Mouse (Mus musculus) NIH3T3 (cell line): Measurements from ENCODE around the gene Cradd.
A peak's percentile ranks its signal among the peaks of the same experiment; 100 is the strongest.

Experiments used
- DNase-seq: peaks from one replicate; pipeline ENCODE4 v3.0.0-alpha.2; 2012; ENCODE audit warnings: low read depth

The Cradd gene

DNA sequence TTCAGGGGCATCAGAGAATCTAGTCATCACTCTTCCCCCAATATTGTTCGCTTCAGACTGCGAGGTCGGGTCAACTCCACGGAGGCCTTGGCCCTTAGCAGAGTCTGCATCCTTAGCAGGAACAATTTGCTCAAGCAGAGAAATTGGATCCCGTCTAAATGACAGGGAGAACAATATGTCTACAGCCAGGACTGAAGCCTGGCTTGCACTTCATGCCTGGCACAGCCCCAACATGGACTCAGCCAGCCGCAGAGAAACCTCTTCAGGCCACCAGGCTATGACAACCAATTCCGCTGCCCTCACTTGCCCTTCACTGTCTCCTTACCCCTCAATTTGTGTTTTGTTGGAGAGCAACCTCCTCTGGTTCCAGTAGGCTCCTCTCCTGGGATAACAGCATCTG is 123.6 kb downstream of the Cradd start:
- no peak for DNase-seq

DNA sequence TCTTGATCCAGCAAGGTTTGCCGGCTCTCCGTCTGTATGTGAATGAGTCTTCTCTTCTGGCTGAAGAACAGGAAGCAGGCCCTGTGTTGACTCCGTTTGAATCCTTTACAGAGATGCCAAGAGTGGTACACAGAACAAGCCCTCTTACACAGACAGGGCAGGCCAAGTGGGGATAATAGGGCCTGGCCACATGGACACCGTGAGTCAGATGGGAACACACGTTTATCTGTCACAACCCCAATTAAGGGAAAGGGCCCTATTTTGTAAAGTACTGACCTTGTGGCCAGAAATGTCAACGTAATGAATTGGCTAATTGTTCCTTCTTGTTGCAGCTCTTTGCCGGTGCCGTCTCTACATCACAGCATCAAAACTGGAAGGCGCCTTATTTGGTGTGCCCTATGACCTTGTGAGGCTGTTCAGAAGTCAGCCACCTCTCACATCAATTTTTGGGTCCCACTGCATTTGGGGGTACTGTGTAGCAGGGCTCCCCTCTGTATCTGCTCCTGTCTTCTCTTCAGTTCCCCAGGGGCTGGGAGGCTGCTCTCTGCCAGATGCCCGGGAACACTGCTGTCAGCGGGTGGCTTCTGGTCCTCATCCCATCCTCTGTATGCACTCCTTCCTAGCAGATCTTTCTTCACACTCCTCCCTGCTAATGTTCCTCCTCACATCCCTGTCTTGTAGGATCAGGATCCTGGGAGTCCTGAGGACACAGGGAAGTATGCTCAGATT is 124.2 kb downstream of the Cradd start:
- DNase-seq: no peak

DNA sequence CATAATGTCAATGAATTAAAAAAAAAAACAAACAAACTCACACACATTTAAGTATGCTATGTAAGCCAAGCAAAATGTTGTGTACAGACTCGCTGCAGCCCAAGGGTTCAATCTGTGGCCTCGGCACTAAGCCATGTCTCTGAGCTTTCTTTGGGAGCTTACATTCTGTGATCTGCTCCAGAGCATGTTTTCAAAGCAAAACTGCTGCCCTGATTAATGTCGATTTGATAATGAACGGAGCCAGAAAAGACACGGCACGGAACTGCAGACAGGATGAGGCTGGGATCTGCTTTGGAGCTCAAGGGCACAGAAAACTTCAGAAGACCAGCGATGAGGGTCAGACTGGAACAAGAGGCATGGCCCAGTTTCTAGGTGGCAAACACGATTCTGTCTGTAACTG is 126.6 kb downstream of the Cradd start:
- DNase-seq: no peak

DNA sequence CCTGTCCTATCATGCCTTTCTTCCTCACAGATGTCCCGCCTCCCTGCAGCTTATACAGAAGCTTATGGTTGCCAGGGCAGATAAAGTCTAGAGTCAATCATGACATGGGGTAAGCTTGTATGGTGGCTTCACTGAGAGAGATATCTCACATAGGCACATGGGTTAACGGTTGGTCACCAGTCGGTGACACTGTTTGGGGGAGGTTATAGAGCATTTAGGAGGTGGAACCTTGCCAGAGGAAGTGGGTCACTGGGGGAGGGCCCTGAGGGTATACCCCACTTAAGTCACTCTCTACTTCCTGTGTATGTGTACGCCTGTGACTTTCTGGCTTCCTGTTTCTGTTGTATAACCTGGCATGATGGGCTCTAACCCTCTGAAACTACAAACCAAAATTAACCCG is 128.2 kb downstream of the Cradd start:
- no peak for DNase-seq

DNA sequence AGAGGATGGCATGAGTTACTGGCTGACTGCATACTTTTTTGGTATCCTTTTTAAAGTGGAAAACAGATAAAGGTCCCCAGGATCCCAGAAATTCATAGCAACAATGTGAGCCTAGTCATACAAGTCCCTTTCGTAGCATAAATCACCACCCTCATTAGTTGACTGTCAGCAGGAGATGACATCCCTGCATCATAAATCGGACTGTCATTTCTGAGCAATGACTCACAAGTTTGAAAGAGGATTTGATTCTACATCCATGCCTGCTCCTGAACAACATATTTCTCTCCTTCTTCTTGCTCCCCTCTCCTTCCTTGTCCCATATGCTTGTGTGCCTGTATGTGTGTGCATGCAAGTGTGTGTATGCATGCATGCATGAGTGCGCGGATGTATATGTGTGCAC is 129.2 kb downstream of the Cradd start:
- DNase-seq: peak; percentile 66

DNA sequence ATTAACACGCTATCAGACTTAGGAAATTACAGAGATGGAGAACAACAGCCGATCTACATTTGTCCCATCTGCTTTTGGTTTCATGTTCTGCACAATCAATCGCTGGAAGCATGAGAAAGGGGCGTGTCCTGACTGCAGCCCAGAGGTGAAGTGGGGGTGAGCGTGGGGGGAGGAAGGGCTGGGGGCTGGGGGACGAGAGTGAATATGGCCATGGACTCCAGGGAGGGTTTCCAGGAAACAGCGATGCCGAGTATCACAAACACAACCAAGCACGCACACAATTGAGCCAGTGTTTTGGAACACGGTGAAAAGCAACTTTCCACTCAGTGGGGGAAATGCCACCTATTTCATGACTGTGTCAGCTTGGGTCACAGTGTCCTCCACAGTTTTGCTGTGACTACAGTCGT is 130.1 kb downstream of the Cradd start:
- no peak for DNase-seq

DNA sequence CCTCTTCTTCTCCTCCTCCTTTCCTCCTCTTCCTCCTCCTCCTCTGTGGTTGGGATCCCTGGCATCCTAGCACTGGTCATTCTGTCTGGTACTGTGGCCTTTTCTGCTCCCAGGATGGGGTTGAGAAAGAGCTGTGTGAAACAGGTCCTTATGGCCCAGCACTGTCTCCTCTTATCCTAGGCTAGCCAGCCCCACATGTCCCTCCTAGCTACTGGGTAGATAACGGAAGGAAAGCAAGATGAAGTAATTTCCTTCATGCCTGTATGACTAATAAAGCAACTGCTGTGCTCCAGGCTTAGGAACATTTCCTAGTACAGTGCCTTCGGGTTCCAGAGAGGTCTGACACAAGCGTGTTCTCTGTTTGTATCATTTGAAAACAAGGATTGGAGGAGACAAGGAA is 132.1 kb downstream of the Cradd start:
- no peak for DNase-seq

DNA sequence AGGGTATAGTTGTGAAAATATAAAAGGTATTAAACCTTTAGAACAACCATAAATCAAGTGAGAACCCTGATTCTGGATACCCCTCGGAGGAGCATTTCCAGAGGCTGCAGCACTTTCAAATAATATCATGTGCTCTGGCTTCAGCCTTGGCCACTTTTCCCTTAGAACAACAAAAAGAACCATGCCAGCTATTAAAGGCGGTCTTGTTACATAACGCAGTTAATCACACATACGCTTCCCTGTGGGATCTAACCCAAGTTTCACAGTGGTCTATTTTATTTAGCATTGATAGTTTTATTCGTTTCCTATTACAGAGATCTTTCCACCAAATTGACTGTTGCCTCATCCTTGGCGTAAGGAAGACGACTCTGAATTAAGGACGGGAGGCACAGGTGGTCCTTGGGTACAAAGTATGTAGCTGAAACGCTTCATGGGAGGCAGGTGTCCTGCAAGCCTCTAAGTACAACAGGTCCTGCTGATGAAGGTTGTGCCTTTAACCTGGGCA is 132.7 kb downstream of the Cradd start:
- DNase-seq: no peak

DNA sequence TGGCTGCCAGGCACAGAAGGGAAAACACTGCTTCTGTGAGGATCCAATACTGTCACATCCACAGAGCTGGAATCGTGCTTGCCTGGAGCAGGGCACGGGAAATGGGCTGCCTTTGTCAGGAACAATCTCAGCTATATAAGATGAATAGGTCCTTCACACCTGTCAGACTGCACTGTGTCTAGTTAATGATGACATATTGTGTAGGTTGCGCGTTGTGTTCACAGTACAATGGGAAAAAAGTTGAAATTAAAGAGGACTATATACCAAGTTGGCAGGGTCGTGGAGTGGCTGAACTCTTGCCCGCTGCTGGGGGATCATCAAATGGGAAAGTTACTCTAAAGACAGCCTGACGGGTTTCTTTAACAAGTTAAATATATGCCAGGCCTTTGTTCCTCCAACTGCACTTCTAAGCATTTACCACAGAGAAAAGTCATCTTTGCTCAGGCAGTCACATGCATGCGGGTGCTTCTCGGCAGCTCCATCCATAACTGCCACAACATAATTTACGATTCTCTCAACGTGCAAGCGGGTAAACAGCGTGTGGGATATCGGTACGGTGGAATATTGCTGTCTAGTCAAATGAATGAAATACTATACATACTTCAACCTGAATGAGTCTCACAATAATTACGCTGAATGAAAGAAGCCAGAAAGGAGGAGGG is 134.3 kb downstream of the Cradd start:
- DNase-seq: no peak

DNA sequence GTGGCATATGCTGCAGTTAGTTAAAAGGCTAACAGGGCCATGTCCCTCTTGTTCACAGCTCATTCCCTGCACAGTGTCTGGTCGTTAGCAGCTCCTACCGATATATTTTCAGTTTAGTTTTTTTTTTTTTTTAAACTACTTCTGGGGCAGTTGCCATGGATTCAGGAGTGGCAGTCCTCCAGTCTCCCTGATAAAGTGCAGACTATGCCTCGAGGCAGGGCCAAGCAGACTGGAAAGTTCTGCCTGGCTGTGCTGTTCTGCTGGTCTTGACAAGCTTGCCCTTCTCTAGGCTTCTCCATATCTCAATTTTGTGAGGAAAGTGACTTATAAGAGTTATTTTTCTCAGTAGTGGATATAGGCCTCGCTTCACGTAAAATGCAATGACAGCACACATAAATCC is 139.7 kb downstream of the Cradd start:
- DNase-seq: no peak

DNA sequence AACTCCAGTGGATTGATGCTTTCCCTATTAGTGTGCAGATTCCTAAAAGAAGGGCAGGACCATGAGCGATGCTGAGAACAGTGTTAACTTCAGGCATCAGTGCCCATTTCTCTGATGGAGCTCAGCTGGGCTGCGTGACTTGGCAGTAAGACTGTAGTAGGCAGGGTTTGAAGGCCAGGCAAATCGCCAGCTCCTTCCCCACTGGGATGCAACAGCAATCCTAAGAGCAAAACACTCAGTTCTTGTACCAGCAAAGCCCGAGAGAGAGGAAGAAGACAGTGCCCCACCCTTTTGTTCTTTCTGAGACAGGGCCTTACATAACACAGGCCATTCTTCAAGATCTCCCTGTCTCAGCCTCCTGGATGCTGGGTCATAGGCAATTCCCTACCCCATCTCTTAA is 140.9 kb downstream of the Cradd start:
- DNase-seq: peak; percentile 98

DNA sequence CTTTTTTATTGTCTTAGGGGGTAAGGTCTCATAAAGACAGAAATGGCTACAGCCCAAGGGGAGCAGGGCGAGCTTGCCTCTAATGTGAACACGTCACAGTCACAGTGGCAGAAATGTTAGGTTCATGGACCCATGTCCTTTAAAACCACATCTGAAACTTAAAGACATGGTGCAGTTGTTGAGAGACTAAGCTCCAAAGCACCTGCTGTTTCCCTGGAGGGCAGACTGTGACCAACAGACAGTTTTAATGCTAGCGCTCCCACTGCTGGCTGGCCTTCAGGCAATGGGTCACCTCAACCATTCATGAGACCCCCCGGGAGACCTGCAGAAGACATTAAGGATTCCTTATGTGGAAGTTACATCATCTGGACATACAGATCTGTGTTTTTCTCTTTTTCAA is 141.5 kb downstream of the Cradd start:
- peak; percentile 41 for DNase-seq

DNA sequence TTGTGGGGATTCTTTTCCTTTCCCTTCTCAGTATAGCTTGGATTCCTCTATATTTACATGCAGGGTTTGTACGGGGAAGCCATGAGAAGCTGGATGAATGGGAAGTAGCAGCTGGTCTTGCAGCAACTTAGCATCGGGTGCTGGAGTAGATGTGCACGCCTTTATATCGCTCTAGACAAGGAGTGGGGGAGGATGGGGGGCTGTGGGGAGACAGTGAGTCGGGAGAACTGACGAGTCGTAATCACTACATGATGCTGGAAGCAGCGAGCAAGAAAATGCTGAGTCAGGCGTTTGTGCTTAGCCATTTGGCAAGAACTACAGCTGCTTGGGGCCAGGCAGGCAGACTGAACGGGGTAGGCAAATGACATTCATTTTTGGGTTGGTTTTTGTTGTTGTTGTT is 142.4 kb downstream of the Cradd start:
- DNase-seq: peak; percentile 59

DNA sequence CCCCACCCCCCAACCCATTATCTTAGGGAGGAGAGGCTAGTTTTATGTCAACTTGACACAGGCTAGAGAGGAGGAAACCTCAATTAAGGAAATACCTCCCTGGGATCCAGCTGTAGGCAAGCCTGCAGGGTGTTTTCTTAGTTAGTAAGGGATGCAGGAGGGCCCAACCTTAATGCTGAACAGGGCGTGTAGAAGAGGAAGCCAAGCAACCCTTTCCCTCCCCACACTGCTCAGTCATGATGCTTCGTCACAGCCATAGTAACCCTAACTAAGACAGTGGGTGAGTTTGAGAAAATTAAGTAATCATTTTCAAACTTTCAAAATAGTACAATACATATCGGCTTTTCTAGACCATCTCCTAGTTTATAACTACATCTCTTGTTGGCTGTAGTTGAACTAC is 143.0 kb downstream of the Cradd start:
- no peak for DNase-seq

DNA sequence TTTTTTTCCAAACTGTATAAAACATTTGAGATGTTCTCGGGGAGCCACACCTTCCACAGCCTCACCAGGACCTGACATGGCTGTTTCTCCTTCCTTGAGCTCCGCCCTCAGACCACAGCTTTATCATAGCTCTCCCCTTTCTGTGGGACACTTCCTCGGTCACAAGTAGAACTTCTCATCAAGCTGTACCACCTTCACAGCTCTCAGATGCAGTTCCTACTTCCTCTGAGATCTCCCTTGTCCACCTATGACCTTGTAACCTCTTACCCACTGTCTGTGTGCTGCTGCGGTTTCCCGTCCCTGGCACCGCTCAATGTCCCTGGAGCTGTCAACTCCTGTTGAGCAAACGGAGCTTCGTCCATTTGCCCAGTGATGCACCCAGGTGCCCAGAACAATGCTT is 143.8 kb downstream of the Cradd start:
- DNase-seq: no peak

DNA sequence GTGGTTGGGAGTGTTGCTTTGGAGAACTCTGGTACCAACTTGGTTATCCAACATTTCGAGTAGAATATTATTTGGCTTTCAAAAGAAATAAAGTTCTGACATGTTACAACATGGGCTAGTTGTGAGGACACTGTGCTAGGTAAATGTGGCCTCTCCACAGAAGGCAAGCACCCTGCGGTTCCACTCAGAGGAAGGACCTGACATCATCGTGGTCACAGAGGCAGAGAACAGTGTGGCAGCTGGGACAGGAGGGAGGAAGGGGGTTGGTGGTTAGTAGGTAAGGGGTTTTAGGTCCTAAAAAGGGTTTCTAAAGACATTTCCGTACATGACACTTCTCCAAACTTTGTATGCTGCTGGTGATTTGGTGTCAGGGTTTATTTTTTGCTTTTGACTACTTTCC is 145.1 kb downstream of the Cradd start:
- DNase-seq: no peak

DNA sequence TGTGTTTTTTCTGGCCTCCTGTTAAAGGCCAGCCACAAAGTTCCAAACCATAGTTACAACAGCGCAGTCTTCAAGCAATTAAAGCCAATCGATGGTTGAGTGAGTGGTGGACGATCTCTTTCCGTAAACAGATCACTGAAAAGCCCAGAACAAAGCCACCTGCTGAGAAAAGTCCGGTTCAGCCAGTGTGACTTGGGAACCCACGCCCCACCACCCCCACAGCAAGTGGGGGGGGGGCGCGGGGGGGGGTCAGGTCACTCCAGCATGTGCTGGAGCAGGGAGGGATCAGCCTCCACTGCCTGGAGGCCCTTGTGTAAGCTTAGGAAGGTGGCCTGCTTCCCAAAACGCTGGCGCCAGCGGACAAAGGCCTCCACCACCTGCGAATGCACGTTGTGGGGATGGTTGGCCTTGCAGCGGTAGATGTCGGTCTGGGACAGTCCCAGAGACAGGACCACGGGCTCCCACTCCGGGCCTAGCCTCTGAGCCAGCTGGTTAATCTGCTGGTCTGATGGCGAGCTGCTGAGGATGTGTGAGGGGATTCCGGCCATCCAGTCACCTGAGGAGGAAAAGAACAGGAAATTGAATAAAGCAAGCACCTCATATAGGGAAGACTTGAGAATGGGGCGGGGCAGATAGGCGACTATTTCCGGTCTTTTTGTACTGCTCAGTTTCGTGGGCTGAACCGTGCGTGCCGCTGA is 148.4 kb downstream of the Cradd start:
- DNase-seq: no peak

DNA sequence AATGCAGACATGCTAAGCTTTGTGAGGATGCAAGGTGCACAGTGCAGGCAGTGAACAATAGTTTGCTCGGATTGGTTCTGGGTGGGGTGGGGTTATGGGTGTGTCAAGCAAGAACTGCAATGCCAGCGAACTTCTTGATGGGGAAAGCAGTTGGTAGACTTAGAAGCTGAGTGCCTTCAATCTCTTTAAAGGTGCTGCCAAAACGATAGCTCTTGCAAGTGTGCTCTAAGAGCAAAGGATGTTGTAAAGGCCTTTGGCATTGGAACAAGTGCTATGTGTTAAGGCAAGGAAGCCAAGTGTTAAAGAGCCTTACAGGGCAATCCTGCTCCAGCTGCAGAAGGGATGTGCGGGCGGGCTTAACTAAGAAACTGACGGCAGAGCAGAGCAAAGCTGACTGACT is 149.7 kb downstream of the Cradd start:
- DNase-seq: no peak

DNA sequence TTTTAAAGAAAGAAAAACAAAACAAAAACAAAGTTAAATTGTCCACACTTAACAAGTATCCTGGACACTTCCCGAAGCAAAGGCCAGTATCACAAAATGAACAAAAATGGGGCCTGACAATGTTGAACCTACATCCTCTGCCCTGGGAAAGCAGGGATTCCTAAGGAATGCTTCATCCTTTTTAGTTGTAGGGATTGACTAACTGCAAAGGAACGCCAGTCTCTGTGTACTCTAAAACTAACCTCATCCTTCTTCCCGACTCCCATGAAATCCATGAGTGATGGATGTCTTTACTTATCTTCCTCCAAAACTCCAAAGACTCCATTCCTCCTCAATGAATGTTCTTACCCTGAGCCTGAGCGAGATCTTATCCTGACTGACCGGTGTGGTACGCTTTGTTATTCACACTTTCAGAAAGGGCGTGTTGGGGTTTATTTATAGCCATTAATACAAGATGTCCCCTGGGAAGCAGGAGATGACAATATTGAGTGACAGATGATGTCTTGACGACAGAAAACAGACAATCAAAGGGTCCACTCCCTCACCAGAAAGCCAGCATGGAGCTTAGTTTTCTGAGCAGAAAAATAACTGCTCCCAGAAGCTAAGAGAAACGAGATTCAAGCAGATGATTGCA is 153.1 kb downstream of the Cradd start:
- DNase-seq: peak; percentile 76

DNA sequence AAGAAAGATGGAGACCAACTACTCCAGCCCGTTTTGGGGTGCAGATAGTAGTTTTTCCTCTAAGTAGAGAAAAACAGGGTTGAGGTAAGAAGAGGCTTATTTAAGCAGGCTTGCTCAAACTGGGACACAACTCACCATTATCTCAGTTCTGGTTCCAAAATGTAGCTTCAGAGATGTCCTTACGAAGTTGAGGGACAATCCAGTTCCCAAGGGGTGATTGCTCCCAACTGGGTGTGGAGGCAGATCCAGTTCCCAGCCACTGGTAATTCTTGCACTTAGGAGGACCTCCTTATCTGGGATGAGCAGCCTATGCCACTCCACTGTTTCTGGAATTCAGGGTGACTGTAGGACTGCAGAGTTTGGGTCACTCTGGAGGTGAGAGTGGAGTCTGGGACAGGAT is 159.0 kb downstream of the Cradd start:
- DNase-seq: no peak

DNA sequence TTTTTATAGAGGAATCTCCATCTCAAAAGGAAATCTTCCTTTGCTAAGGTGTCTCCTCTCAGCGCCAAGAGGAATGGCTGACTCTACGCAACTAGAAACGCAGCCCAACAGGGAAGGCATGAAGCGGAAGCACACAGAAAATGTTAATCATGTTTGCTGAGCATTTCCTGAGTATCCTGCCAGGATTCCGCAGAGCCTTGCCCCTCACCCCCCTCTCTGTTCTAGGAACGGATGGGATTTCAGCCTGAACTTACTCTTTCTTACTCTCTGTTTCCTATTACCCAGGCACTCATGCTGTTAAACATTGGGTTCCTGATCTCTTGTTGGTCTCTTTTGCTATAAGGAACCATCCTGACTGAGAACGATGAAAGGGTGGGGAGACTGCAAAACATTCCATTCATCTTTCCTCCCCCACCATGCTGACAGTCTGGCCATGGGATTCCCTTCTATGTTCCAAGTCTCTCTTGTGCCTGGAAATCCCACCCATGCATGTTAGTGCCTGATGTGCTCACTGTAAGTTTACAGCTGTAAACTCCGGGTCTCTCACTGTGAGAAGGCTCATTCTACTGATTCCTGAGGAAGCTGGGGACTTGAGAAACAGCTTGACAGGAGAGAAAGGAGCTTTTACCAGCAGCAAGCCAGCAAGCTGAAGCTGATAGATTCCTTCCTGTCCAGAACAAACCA is 161.1 kb downstream of the Cradd start:
- no peak for DNase-seq

DNA sequence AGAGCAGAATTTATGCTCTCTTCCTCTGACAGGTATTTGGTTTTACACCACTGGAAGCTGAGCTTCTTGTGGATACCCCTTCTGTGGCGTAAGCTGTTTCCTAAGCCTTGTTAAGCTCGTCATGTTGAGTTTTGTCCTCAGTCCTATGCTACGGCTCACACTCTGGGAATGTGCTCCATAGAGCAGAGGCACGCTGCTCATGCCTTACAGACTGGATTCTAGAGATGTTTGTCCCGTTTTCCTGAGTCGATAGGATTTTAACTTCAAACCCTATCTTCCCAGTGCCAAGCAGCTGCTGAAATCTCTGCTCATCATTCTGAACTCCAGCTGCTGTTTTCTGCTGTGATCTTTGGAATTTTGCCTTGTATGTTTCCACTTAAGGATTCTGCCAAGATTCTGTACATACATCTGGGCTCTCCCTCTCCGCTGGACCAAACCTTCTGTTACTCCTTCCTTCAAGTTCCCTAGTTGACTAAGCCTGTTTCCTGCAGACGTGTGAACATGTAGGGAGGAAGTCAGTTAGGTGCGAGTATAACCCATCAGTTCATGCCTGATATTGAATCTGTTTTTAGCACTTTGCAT is 164.2 kb downstream of the Cradd start:
- no peak for DNase-seq
